In the genomic region with DNA sequence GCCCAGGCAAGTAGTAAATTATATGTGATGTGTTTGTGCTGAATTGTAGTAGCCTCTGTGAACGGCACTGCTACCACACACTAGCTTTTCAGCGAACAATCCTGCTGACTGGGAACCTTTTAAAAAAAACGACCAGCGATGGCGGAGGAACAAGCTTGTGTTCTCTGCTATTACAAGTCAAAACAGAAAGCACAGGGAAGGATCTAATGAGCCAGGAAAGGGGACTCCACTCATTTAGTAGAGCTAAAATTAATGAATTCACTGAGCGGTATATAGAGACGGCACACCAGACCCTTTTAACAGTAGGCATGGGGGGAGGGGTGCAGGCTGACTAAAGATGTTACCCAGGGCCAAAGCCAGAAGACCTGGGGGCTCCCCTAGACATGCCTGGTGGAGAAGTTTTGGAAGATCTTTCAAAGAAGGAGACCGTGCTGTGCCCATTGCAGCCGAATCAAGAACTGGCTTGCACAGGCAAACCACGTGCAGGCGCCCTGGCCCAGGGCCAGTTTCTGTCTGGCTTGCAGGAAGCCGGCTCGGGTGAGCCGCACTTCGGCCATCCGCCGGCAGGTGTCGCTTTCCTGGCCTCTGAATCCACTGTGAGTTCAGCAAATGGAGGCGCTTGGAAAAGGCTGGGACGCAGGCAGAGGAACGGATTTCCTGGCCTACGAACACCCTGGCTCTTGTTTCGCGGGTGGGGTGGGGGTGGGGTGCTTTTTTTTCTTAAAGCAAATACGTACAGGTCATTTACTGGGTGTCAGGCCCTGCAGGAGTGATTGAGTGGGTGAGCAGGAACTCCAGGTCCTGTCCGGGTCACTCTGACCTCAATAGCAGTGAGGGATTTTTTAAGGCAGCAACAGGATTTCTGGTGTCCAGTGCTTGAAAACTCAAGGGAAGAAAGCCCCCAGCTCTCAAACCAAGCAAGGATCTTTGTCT, we compare ENCODE assay signal across 8 mouse cellular contexts. TPM values are rescaled to one million over a fixed set of nuclear protein-coding genes. Genes with fewer than 3 reads are reported as not detected.
DNase-seq lines count a peak whose midpoint lies in the region; ATAC-seq and TF ChIP-seq lines count a peak whose summit lies in the region.

No protein-coding gene starts in this region.

- H3K4me2 ChIP-seq in heart, embryonic 11.5 days: peak overlapping the region; percentile 63
- peak overlapping the region; percentile 63 for H3K4me2 ChIP-seq in kidney, embryonic 15.5 days
- H3K4me2 ChIP-seq in limb, embryonic 15.5 days: peak overlapping the region; percentile 57
- H3K4me2 ChIP-seq in midbrain, postnatal 0 days (ENCODE audit: low read depth, low read length, poor library complexity, severe bottlenecking): peak overlapping the region; percentile 29

- H3K4me3 ChIP-seq in C2C12 (ENCODE audit: insufficient read depth, poor library complexity, severe bottlenecking): no peak overlapping the region
- no peak overlapping the region for H3K4me3 ChIP-seq in embryonic fibroblast, embryonic 13.5 days (ENCODE audit: insufficient read depth, low read length)
- H3K4me3 ChIP-seq in heart, embryonic 11.5 days (ENCODE audit: low read depth, low read length): peak overlapping the region; percentile 29
- H3K4me3 ChIP-seq in kidney, embryonic 15.5 days (replicated peaks): peak overlapping the region; percentile 32
- H3K4me3 ChIP-seq in limb, embryonic 15.5 days: peak overlapping the region; percentile 30
- H3K4me3 ChIP-seq in midbrain, postnatal 0 days (ENCODE audit: low read depth, low read length): no peak overlapping the region; the same call in 1 of the 2 replicates

- H3K9ac ChIP-seq in heart, embryonic 11.5 days (ENCODE audit: low read depth, low read length): peak overlapping the region; percentile 67
- peak overlapping the region; percentile 31 for H3K9ac ChIP-seq in kidney, embryonic 15.5 days
- H3K9ac ChIP-seq in limb, embryonic 15.5 days: 0 out of 2 replicates have a peak overlapping the region, but pooled peaks have one; percentile 5
- peak overlapping the region; percentile 19; the same call in 1 of the 2 replicates for H3K9ac ChIP-seq in midbrain, postnatal 0 days (replicated peaks; ENCODE audit: low read length, poor library complexity, severe bottlenecking)

- 14% methylated on average over 26 of the region's 26 CpGs for WGBS in heart, embryonic 11.5 days (ENCODE audit: insufficient replicate concordance)
- 7% methylated on average over 26 of the region's 26 CpGs for WGBS in kidney, embryonic 15.5 days
- WGBS in limb, embryonic 15.5 days: 4% methylated on average over 26 of the region's 26 CpGs
- 7% methylated on average over 26 of the region's 26 CpGs for WGBS in midbrain, postnatal 0 days

- peak overlapping the region; percentile 27 for H3K27ac ChIP-seq in embryonic fibroblast, embryonic 13.5 days (ENCODE audit: insufficient read depth, low read length)
- peak overlapping the region; percentile 52 for H3K27ac ChIP-seq in heart, embryonic 11.5 days (ENCODE audit: low read depth, low read length)
- H3K27ac ChIP-seq in kidney, embryonic 15.5 days: peak overlapping the region; percentile 81
- peak overlapping the region; percentile 83 for H3K27ac ChIP-seq in limb, embryonic 15.5 days
- peak overlapping the region; percentile 47 for H3K27ac ChIP-seq in midbrain, postnatal 0 days (ENCODE audit: low read depth, low read length)

- H3K27me3 ChIP-seq in C2C12 (ENCODE audit: control insufficient read depth, insufficient read depth, insufficient read length): no peaks in the 10 kb centered on the region
- H3K27me3 ChIP-seq in heart, embryonic 11.5 days (ENCODE audit: control insufficient read depth, insufficient read depth, low read length): no peaks in the 10 kb centered on the region
- H3K27me3 ChIP-seq in kidney, embryonic 15.5 days: no peaks in the 10 kb centered on the region
- H3K27me3 ChIP-seq in limb, embryonic 15.5 days: no peaks in the 10 kb centered on the region
- H3K27me3 ChIP-seq in midbrain, postnatal 0 days (ENCODE audit: insufficient read depth, low read length): no peaks in the 10 kb centered on the region

- TF ChIP-seq POLR2A in embryonic fibroblast, embryonic 13.5 days (IDR thresholded peaks at IDR 0.05; ENCODE audit: low read depth, low read length): no peak; the same call in 1 of the 2 replicates

- ATAC-seq in heart, embryonic 11.5 days (replicated peaks; ENCODE audit: insufficient number of reproducible peaks, low FRiP score, low TSS enrichment): peak; percentile 66
- peak; percentile 80 for ATAC-seq in kidney, embryonic 15.5 days (replicated peaks; ENCODE audit: low FRiP score)
- peak; percentile 75 for ATAC-seq in limb, embryonic 15.5 days (ENCODE audit: insufficient number of reproducible peaks, low FRiP score, low TSS enrichment, low read depth)
- ATAC-seq in midbrain, postnatal 0 days (ENCODE audit: low FRiP score): peak; percentile 85

- DNase-seq in brain, adult 2 months (ENCODE audit: low read depth, low spot score): peak; percentile 99
- DNase-seq in midbrain, postnatal 0 days (ENCODE audit: low spot score): peak; percentile 99
- peak; percentile 99 for DNase-seq in spleen, postnatal 10 days (ENCODE audit: low spot score in 2 of 2)

- TF ChIP-seq CTCF in C2C12 (IDR thresholded peaks at IDR 0.05; ENCODE audit: control insufficient read depth, insufficient read depth, insufficient read length): peak; percentile 88
- peak; percentile 59 for TF ChIP-seq CTCF in embryonic fibroblast, embryonic 13.5 days (IDR thresholded peaks at IDR 0.05; ENCODE audit: borderline replicate concordance, insufficient read depth, low read length)
- TF ChIP-seq CTCF in midbrain, postnatal 0 days (IDR thresholded peaks at IDR 0.05): peak; percentile 97

- H3K79me2 ChIP-seq in C2C12 (ENCODE audit: control insufficient read depth, insufficient read depth): no peaks in the 10 kb centered on the region

- H3ac ChIP-seq in C2C12 (ENCODE audit: control insufficient read depth, insufficient read length, low read depth): no peak overlapping the region

- H3K79me3 ChIP-seq in C2C12 (ENCODE audit: low read depth): no peaks in the 10 kb centered on the region

- H3K9me3 ChIP-seq in heart, embryonic 11.5 days (replicated peaks; ENCODE audit: control insufficient read depth, low read length): no peaks in the 10 kb centered on the region
- no peaks in the 10 kb centered on the region for H3K9me3 ChIP-seq in kidney, embryonic 15.5 days (replicated peaks)
- no peaks in the 10 kb centered on the region for H3K9me3 ChIP-seq in limb, embryonic 15.5 days
- no peaks in the 10 kb centered on the region for H3K9me3 ChIP-seq in midbrain, postnatal 0 days (ENCODE audit: low read length)

- no peaks in the 10 kb centered on the region for H3K36me3 ChIP-seq in C2C12 (ENCODE audit: control insufficient read depth, insufficient read depth)
- H3K36me3 ChIP-seq in heart, embryonic 11.5 days (ENCODE audit: control insufficient read depth, insufficient read depth, low read length): no peaks in the 10 kb centered on the region
- H3K36me3 ChIP-seq in kidney, embryonic 15.5 days: no peaks in the 10 kb centered on the region
- H3K36me3 ChIP-seq in limb, embryonic 15.5 days: no peaks in the 10 kb centered on the region
- no peaks in the 10 kb centered on the region for H3K36me3 ChIP-seq in midbrain, postnatal 0 days (ENCODE audit: insufficient read depth, low read length)

- peaks cover 6% of the 10 kb centered on the region for H3K4me1 ChIP-seq in embryonic fibroblast, embryonic 13.5 days (ENCODE audit: control insufficient read depth, insufficient read depth, low read length)
- peaks cover 16% of the 10 kb centered on the region for H3K4me1 ChIP-seq in heart, embryonic 11.5 days (ENCODE audit: control insufficient read depth, insufficient read depth, low read length)
- peaks cover 52% of the 10 kb centered on the region for H3K4me1 ChIP-seq in kidney, embryonic 15.5 days
- peaks cover 41% of the 10 kb centered on the region for H3K4me1 ChIP-seq in limb, embryonic 15.5 days
- H3K4me1 ChIP-seq in midbrain, postnatal 0 days (ENCODE audit: insufficient read depth, low read length): 0 out of 2 replicates have a peak, but pooled peaks cover 5% of the 10 kb centered on the region

TF ChIP-seq in C2C12, 6 proteins besides CTCF, POLR2A, EP300 and RAD21:
- TF ChIP-seq MAX (IDR thresholded peaks at IDR 0.05) (peak; percentile 73), MYOD1 (IDR thresholded peaks at IDR 0.05; ENCODE audit: control insufficient read depth, insufficient read length, low read depth) (no peak), USF1 (IDR thresholded peaks at IDR 0.05; ENCODE audit: low read depth) (peak; percentile 92)

RNA-seq across cellular contexts. Expression of a gene that starts 11.7 kb away (rescaled TPM):
- polyA plus RNA-seq in C2C12 (2012; fragmentation: generic; extraction: Trizol): not detected
- 7.0 and 7.1 TPM in 2 replicates for polyA plus RNA-seq in embryonic fibroblast, embryonic 13.5 days (2011; ENCODE audit: insufficient read length, low read depth, missing spikeins)
- polyA plus RNA-seq in heart, embryonic 11.5 days (2014; fragmentation: Nextera tagmentation; extraction: Ambion mirVana): 2.5 TPM in 1 of 2 replicates, not detected in the other
- 3.2 TPM in 1 of 2 replicates, not detected in the other for polyA plus RNA-seq in kidney, embryonic 15.5 days (2015; fragmentation: Nextera tagmentation; extraction: Ambion mirVana)
- 1.2 and 3.7 TPM in 2 replicates for polyA plus RNA-seq in limb, embryonic 15.5 days (2015; fragmentation: Nextera tagmentation; extraction: Ambion mirVana)
- not detected in 2 replicates for total RNA-seq in midbrain, postnatal 0 days (2014; rRNA removed)
- 2.1 and 3.1 TPM in 2 replicates for polyA plus RNA-seq in midbrain, postnatal 0 days (2015; fragmentation: Nextera tagmentation; extraction: Ambion mirVana)

Comparison
In these comparisons a context has a peak if more than half of its experiments do, and no peak if none do; other contexts are left out.
1. H3K4me3 ChIP-seq: peak in heart, embryonic 11.5 days (single experiment), kidney, embryonic 15.5 days (single experiment) and limb, embryonic 15.5 days (single experiment); none in C2C12 (single experiment), embryonic fibroblast, embryonic 13.5 days (single experiment) and midbrain, postnatal 0 days (single experiment).
2. H3K27ac ChIP-seq: peak in every context shown above with its lines; median percentile 83 in limb, embryonic 15.5 days; 81 in kidney, embryonic 15.5 days; 52 in heart, embryonic 11.5 days; 47 in midbrain, postnatal 0 days; 27 in embryonic fibroblast, embryonic 13.5 days.
3. H3K9ac ChIP-seq: peak in every context shown above with its lines; median percentile 67 in heart, embryonic 11.5 days; 31 in kidney, embryonic 15.5 days; 19 in midbrain, postnatal 0 days; 5 in limb, embryonic 15.5 days.
4. Peak in every context shown above with its lines, with median percentiles within 50 percentile points of each other: CTCF ChIP-seq, DNase-seq, ATAC-seq and H3K4me2 ChIP-seq.